Mouse (Mus musculus) spleen, postnatal 10 days (tissue): ENCODE data around the gene Ccdc107.

Experiments
- DNase-seq, 2 experiments: peaks; one replicate each; pipeline ENCODE4 v3.0.0; 2021 to 2022; ENCODE audit warnings: low spot score in 2 of 2

Ccdc107 gene

GRCm38 (mm10) chr4:43492821-43493185 is at the start of gene Ccdc107:
TSS of gene Ccdc107 (plus strand) at chr4:43492900.
- DNase-seq, result peak; percentile 77 to 87

- DNase-seq, result peak; percentile 36 to 48
These were observed 49.2 kb upstream of the Ccdc107 start for GRCm38 (mm10) chr4:43443511-43443910.

GRCm38 (mm10) chr4:43447251-43447650 is 45.4 kb upstream of the Ccdc107 start:
- peak in 1 of 2 experiments; percentile 26 for DNase-seq

GRCm38 (mm10) chr4:43448554-43448953 is 44.1 kb upstream of the Ccdc107 start:
- DNase-seq, result no peak

- DNase-seq, result no peak
These were observed 40.4 kb upstream of the Ccdc107 start for GRCm38 (mm10) chr4:43452315-43452714.

- peak in 1 of 2 experiments; percentile 24 for DNase-seq
These were observed 39.3 kb upstream of the Ccdc107 start for GRCm38 (mm10) chr4:43453413-43453812.

GRCm38 (mm10) chr4:43454041-43454836 is 38.5 kb upstream of the Ccdc107 start, which contains the start of gene Cd72:
TSS of gene Cd72 (minus strand) at chr4:43454628.
- peak in 1 of 2 experiments; percentile 53 for DNase-seq

- DNase-seq, result peak in 1 of 2 experiments; percentile 61
These were observed 36.2 kb upstream of the Ccdc107 start for GRCm38 (mm10) chr4:43456470-43456869.

- DNase-seq, result peak in 1 of 2 experiments; percentile 73
These were observed 35.6 kb upstream of the Ccdc107 start for GRCm38 (mm10) chr4:43457124-43457523.

- no peak for DNase-seq
These were observed 29.6 kb upstream of the Ccdc107 start for GRCm38 (mm10) chr4:43463102-43463501.

GRCm38 (mm10) chr4:43465935-43466334 is 26.8 kb upstream of the Ccdc107 start:
- DNase-seq, result no peak

GRCm38 (mm10) chr4:43466872-43467271 is 25.8 kb upstream of the Ccdc107 start:
- no peak for DNase-seq

- DNase-seq, result no peak
These were observed 22.4 kb upstream of the Ccdc107 start for GRCm38 (mm10) chr4:43470301-43470700.

GRCm38 (mm10) chr4:43473636-43474035 is 19.1 kb upstream of the Ccdc107 start:
- DNase-seq, result no peak

- DNase-seq, result peak in 1 of 2 experiments; percentile 57
These were observed 16.1 kb upstream of the Ccdc107 start for GRCm38 (mm10) chr4:43476604-43477003.

- peak; percentile 74 to 90 for DNase-seq
These were observed 14.7 kb upstream of the Ccdc107 start for GRCm38 (mm10) chr4:43477857-43478533.

GRCm38 (mm10) chr4:43478534-43478858 is 14.2 kb upstream of the Ccdc107 start:
- no peak for DNase-seq

GRCm38 (mm10) chr4:43478906-43479832 is 13.5 kb upstream of the Ccdc107 start:
- DNase-seq, result peak; percentile 65 to 90

- no peak for DNase-seq
These were observed 11.7 kb upstream of the Ccdc107 start for GRCm38 (mm10) chr4:43480985-43481384.

- DNase-seq, result no peak
These were observed 10.7 kb upstream of the Ccdc107 start for GRCm38 (mm10) chr4:43481894-43482456.

GRCm38 (mm10) chr4:43482591-43482990 is 10.1 kb upstream of the Ccdc107 start:
- DNase-seq, result no peak
